15 mouse cellular contexts compared by ENCODE assay signal in the genomic region with DNA sequence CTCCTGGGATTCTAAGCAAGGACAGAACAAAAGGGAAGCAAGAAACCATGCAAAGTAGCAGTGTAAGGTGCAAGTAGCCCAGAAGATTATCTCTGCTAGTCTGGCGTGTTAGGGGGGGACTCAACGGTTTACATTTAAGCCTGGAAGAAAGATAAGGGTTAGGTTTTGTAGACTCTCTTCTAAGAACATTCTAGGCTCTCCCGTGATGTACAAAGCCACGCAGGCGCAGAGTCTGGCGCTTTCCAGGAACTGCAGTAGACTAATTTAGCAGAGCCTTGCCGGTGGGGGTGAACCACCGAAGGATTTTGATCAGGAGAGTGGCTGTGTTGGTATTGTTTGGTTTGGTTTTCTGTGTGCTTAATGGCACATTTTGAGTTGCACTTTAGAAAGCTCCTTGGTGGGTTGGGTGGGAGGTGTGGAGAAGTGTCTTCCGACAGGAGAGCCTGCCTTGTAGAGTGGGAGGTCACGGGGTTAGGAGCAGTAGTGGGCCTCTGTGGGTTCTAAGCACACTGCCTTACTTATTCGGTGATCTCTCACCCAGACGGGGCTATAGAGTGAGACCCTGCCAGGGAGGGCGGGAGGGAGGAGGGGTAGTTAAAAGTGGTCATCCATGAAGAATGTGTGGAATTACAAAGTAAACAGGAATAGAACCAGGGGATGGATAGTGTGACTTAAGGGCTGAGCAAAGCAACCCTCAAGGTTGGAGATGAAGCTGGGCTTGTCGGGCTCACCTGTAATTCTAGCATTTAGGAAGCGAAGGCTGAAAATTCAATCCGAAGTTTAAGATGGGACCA. TPM values are rescaled to one million over a fixed set of nuclear protein-coding genes. Genes with fewer than 3 reads are reported as not detected.
A peak's percentile ranks its signal among the peaks of the same experiment; 100 is the strongest.
DNase-seq lines count a peak whose midpoint lies in the region; ATAC-seq and TF ChIP-seq lines count a peak whose summit lies in the region.
"Had no signal": no experiment of that assay in that cellular context is flagged by ENCODE, and none has a peak within 500 bp of the region (broad histone marks: within the 10 kb centered on the region; RNA-seq: fewer than 3 reads in every experiment).

No protein-coding gene starts in this region.

- TF ChIP-seq CTCF in kidney, adult 2 months (conservative IDR thresholded peaks at IDR 0.05; ENCODE audit: insufficient read depth, insufficient read length, low read depth, low read length): no peak

- DNase-seq in kidney, adult 2 months: no peak
- DNase-seq in kidney, adult 9 months: no peak
- DNase-seq in midbrain, embryonic 11.5 days (ENCODE audit: low spot score, missing footprints): peak; percentile 54
- no peak for DNase-seq in right cerebral cortex, adult 18-20 months
- DNase-seq in layer of hippocampus, postnatal 36 days: no peak
- DNase-seq: cerebellum, adult 9-11 months; thymus, adult 2 months had no signal

- no peak for TF ChIP-seq POLR2A in kidney, adult 2 months (IDR thresholded peaks at IDR 0.05; ENCODE audit: low read depth, low read length)

- peaks cover 14% of the 10 kb centered on the region for H3K4me1 ChIP-seq in kidney, adult 2 months (ENCODE audit: control insufficient read depth, insufficient read depth, low read length)
- no peaks in the 10 kb centered on the region; the same call in 1 of the 2 replicates for H3K4me1 ChIP-seq in midbrain, embryonic 11.5 days (ENCODE audit: control insufficient read depth, insufficient read depth, low read length)
- H3K4me1 ChIP-seq in midbrain, embryonic 13.5 days (replicated peaks): peaks cover 23% of the 10 kb centered on the region
- peaks cover 38% of the 10 kb centered on the region for H3K4me1 ChIP-seq in heart, embryonic 15.5 days (replicated peaks)

- no peak overlapping the region for H3K4me2 ChIP-seq in midbrain, embryonic 11.5 days
- no peak overlapping the region for H3K4me2 ChIP-seq in midbrain, embryonic 13.5 days (replicated peaks)
- H3K4me2 ChIP-seq in heart, embryonic 15.5 days: 0 out of 2 replicates have a peak overlapping the region, but pooled peaks have one; percentile 4
- H3K4me2 ChIP-seq: embryonic facial prominence, embryonic 13.5 days; forebrain, embryonic 15.5 days; midbrain, embryonic 12.5 days; neural tube, embryonic 12.5 days had no signal

- no peaks in the 10 kb centered on the region for H3K9me3 ChIP-seq in midbrain, embryonic 11.5 days (ENCODE audit: control insufficient read depth, low read length)
- no peaks in the 10 kb centered on the region for H3K9me3 ChIP-seq in midbrain, embryonic 13.5 days
- H3K9me3 ChIP-seq in heart, embryonic 15.5 days (replicated peaks): no peaks in the 10 kb centered on the region
- H3K9me3 ChIP-seq: embryonic facial prominence, embryonic 13.5 days; forebrain, embryonic 15.5 days; midbrain, embryonic 12.5 days; neural tube, embryonic 12.5 days had no signal

- H3K36me3 ChIP-seq in kidney, adult 2 months (ENCODE audit: control insufficient read depth, insufficient read depth, low read length): no peaks in the 10 kb centered on the region; the same call in 1 of the 2 replicates
- H3K36me3 ChIP-seq in midbrain, embryonic 11.5 days (ENCODE audit: control insufficient read depth, insufficient read depth, low read length): peaks cover 7% of the 10 kb centered on the region
- peaks cover 71% of the 10 kb centered on the region for H3K36me3 ChIP-seq in midbrain, embryonic 13.5 days
- H3K36me3 ChIP-seq in heart, embryonic 15.5 days: peaks cover 31% of the 10 kb centered on the region

- WGBS in kidney, adult 2 months: 47% methylated on average over 16 of the region's 16 CpGs
- 81% methylated on average over 16 of the region's 16 CpGs for WGBS in midbrain, embryonic 11.5 days
- 77% methylated on average over 16 of the region's 16 CpGs for WGBS in midbrain, embryonic 13.5 days
- WGBS in heart, embryonic 15.5 days: 65% methylated on average over 16 of the region's 16 CpGs

- peak overlapping the region; percentile 80 for H3K27ac ChIP-seq in kidney, adult 2 months (ENCODE audit: insufficient read depth, low read depth, low read length)
- no peak overlapping the region for H3K27ac ChIP-seq in midbrain, embryonic 11.5 days (ENCODE audit: low read depth, low read length)
- no peak overlapping the region for H3K27ac ChIP-seq in midbrain, embryonic 13.5 days
- H3K27ac ChIP-seq in heart, embryonic 15.5 days: peak overlapping the region; percentile 37
- H3K27ac ChIP-seq: embryonic facial prominence, embryonic 13.5 days; forebrain, embryonic 15.5 days; midbrain, embryonic 12.5 days; neural tube, embryonic 12.5 days had no signal

- no peak for ATAC-seq in midbrain, embryonic 11.5 days (ENCODE audit: low FRiP score)
- ATAC-seq in midbrain, embryonic 13.5 days: no peak
- ATAC-seq in heart, embryonic 15.5 days (replicated peaks; ENCODE audit: insufficient number of reproducible peaks, insufficient read depth, low FRiP score, low read depth): no peak
- peak; percentile 82 for ATAC-seq in megakaryocyte-erythroid progenitor cell, adult 5-6 weeks (replicated peaks; ENCODE audit: low FRiP score, low TSS enrichment, poor library complexity, severe bottlenecking)
- ATAC-seq: forebrain, embryonic 15.5 days had no signal

- no peaks in the 10 kb centered on the region for H3K27me3 ChIP-seq in kidney, adult 2 months (replicated peaks; ENCODE audit: control insufficient read depth, insufficient read depth, low read length)
- H3K27me3 ChIP-seq in midbrain, embryonic 11.5 days (ENCODE audit: control insufficient read depth, insufficient read depth, low read length): no peaks in the 10 kb centered on the region
- peaks cover 3% of the 10 kb centered on the region; the same call in 1 of the 2 replicates for H3K27me3 ChIP-seq in midbrain, embryonic 13.5 days
- H3K27me3 ChIP-seq in heart, embryonic 15.5 days: no peaks in the 10 kb centered on the region
- H3K27me3 ChIP-seq: embryonic facial prominence, embryonic 13.5 days; forebrain, embryonic 15.5 days had no signal

- no peak overlapping the region for H3K4me3 ChIP-seq in kidney, adult 2 months (ENCODE audit: insufficient read depth, low read depth, low read length)
- no peak overlapping the region for H3K4me3 ChIP-seq in midbrain, embryonic 11.5 days (ENCODE audit: low read depth, low read length)
- no peak overlapping the region for H3K4me3 ChIP-seq in midbrain, embryonic 13.5 days (replicated peaks)
- H3K4me3 ChIP-seq in heart, embryonic 15.5 days: no peak overlapping the region
- H3K4me3 ChIP-seq: embryonic facial prominence, embryonic 13.5 days; forebrain, embryonic 15.5 days; midbrain, embryonic 12.5 days; neural tube, embryonic 12.5 days had no signal

- no peak overlapping the region for H3K9ac ChIP-seq in midbrain, embryonic 11.5 days (ENCODE audit: low read length)
- no peak overlapping the region for H3K9ac ChIP-seq in midbrain, embryonic 13.5 days (replicated peaks)
- no peak overlapping the region for H3K9ac ChIP-seq in heart, embryonic 15.5 days
- H3K9ac ChIP-seq: embryonic facial prominence, embryonic 13.5 days; forebrain, embryonic 15.5 days; midbrain, embryonic 12.5 days; neural tube, embryonic 12.5 days had no signal

RNA-seq across cellular contexts. Expression of gene Fam166b, which starts 11.5 kb away (rescaled TPM):
- 1.3 and 1.6 TPM in 2 replicates for polyA plus RNA-seq in kidney, adult 2 months (2012; rRNA removed)
- 0.54 and 0.59 TPM in 2 replicates for polyA plus RNA-seq in midbrain, embryonic 11.5 days (2014; fragmentation: Nextera tagmentation; extraction: Ambion mirVana)
- 0.30 and 0.83 TPM in 2 replicates for polyA plus RNA-seq in midbrain, embryonic 13.5 days (2015; fragmentation: Nextera tagmentation; extraction: Ambion mirVana)
- 0.16 and 0.18 TPM in 2 replicates for polyA plus RNA-seq in heart, embryonic 15.5 days (2015; fragmentation: Nextera tagmentation; extraction: Ambion mirVana)
- not detected in 2 replicates for total RNA-seq in megakaryocyte-erythroid progenitor cell, adult 5-6 weeks (2014; fragmentation: Nextera tagmentation)
- total RNA-seq in megakaryocyte-erythroid progenitor cell, adult 5-6 weeks (2017): not detected in 2 replicates
- total RNA-seq in layer of hippocampus, postnatal 36 days (2021): 1 to 10 TPM in 1 of 2 experiments, under 1 TPM in 1; 0.72 to 2.6 TPM
- polyA plus RNA-seq: limb, embryonic 11.5 days had no signal

RNA-seq across cellular contexts. Expression of gene Tesk1, which starts 24.3 kb away (rescaled TPM):
- 59.0 and 72.5 TPM in 2 replicates for polyA plus RNA-seq in kidney, adult 2 months (2012; rRNA removed)
- 7.2 and 7.3 TPM in 2 replicates for polyA plus RNA-seq in midbrain, embryonic 11.5 days (2014; fragmentation: Nextera tagmentation; extraction: Ambion mirVana)
- 6.1 and 8.4 TPM in 2 replicates for polyA plus RNA-seq in midbrain, embryonic 13.5 days (2015; fragmentation: Nextera tagmentation; extraction: Ambion mirVana)
- 3.1 and 5.8 TPM in 2 replicates for polyA plus RNA-seq in heart, embryonic 15.5 days (2015; fragmentation: Nextera tagmentation; extraction: Ambion mirVana)
- 11.7 and 15.6 TPM in 2 replicates for total RNA-seq in megakaryocyte-erythroid progenitor cell, adult 5-6 weeks (2014; fragmentation: Nextera tagmentation)
- 4.3 and 4.8 TPM in 2 replicates for total RNA-seq in megakaryocyte-erythroid progenitor cell, adult 5-6 weeks (2017)
- total RNA-seq in layer of hippocampus, postnatal 36 days (2021): 10 to 100 TPM; 76.2 to 76.3 TPM

RNA-seq across cellular contexts. Expression of gene Rusc2, which starts 35.7 kb away (rescaled TPM):
- 15.5 and 17.3 TPM in 2 replicates for polyA plus RNA-seq in kidney, adult 2 months (2012; rRNA removed)
- polyA plus RNA-seq in midbrain, embryonic 11.5 days (2014; fragmentation: Nextera tagmentation; extraction: Ambion mirVana): 13.7 TPM in 2 replicates
- polyA plus RNA-seq in midbrain, embryonic 13.5 days (2015; fragmentation: Nextera tagmentation; extraction: Ambion mirVana): 68.8 and 75.4 TPM in 2 replicates
- polyA plus RNA-seq in heart, embryonic 15.5 days (2015; fragmentation: Nextera tagmentation; extraction: Ambion mirVana): 14.7 and 17.2 TPM in 2 replicates
- total RNA-seq in megakaryocyte-erythroid progenitor cell, adult 5-6 weeks (2014; fragmentation: Nextera tagmentation): 1.8 and 7.6 TPM in 2 replicates
- total RNA-seq in megakaryocyte-erythroid progenitor cell, adult 5-6 weeks (2017): 0.19 and 1.5 TPM in 2 replicates
- 100 to 1,000 TPM; 104 to 120 TPM for total RNA-seq in layer of hippocampus, postnatal 36 days (2021)

RNA-seq across cellular contexts. Expression of gene Cd72, which starts 37.0 kb away (rescaled TPM):
- 4.5 and 12.6 TPM in 2 replicates for polyA plus RNA-seq in kidney, adult 2 months (2012; rRNA removed)
- 2.9 and 3.4 TPM in 2 replicates for polyA plus RNA-seq in midbrain, embryonic 11.5 days (2014; fragmentation: Nextera tagmentation; extraction: Ambion mirVana)
- 4.1 and 4.7 TPM in 2 replicates for polyA plus RNA-seq in midbrain, embryonic 13.5 days (2015; fragmentation: Nextera tagmentation; extraction: Ambion mirVana)
- 2.1 and 5.2 TPM in 2 replicates for polyA plus RNA-seq in heart, embryonic 15.5 days (2015; fragmentation: Nextera tagmentation; extraction: Ambion mirVana)
- 1.5 and 9.6 TPM in 2 replicates for total RNA-seq in megakaryocyte-erythroid progenitor cell, adult 5-6 weeks (2014; fragmentation: Nextera tagmentation)
- 2.9 and 11.9 TPM in 2 replicates for total RNA-seq in megakaryocyte-erythroid progenitor cell, adult 5-6 weeks (2017)
- total RNA-seq in layer of hippocampus, postnatal 36 days (2021): not detected

Comparison
In these comparisons a context has a peak if more than half of its experiments do, and no peak if none do; other contexts are left out.
1. H3K27ac ChIP-seq: peak in kidney, adult 2 months (single experiment) and heart, embryonic 15.5 days (single experiment); none in midbrain, embryonic 11.5 days (single experiment) and midbrain, embryonic 13.5 days (single experiment).